Mouse (Mus musculus) lung, adult 2 months (tissue): ENCODE data around the gene Ndufs4.

Source experiments
- CTCF ChIP-seq: fragments of 200-500 bp; IDR thresholded peaks from 2 replicates; pipeline ENCODE4 v1.5.1; 2011; ENCODE audit warnings: mild to moderate bottlenecking, low read length, control low read depth; ENCODE audit not compliant: insufficient read depth
- POLR2A ChIP-seq: fragments of 200-500 bp; IDR thresholded peaks from 2 replicates; pipeline ENCODE4 v1.6.1; 2011; ENCODE audit warnings: low read depth, mild to moderate bottlenecking, control low read depth, low read length, borderline replicate concordance; ENCODE audit errors: extremely low read depth

GRCm38 (mm10) chr13:114425230-114425629 is 37.2 kb upstream of the Ndufs4 start:
- no peak for TF ChIP-seq CTCF
- TF ChIP-seq POLR2A: no peak
